Mouse (Mus musculus) 3T3-L1 (cell line): ENCODE measurements around the gene Dnajc14.
A peak's percentile ranks its signal among the peaks of the same experiment; 100 is the strongest.

Experiments
- DNase-seq: peaks from one replicate; pipeline ENCODE4 v3.0.0-alpha.2; 2015; ENCODE audit warnings: low read depth, low spot score

Gene Dnajc14

GRCm38 (mm10) chr10:128803771-128804270 is at the start of gene Dnajc14:
TSS of gene Dnajc14 (plus strand) at chr10:128804062.
- peak; percentile 89 for DNase-seq

DNA sequence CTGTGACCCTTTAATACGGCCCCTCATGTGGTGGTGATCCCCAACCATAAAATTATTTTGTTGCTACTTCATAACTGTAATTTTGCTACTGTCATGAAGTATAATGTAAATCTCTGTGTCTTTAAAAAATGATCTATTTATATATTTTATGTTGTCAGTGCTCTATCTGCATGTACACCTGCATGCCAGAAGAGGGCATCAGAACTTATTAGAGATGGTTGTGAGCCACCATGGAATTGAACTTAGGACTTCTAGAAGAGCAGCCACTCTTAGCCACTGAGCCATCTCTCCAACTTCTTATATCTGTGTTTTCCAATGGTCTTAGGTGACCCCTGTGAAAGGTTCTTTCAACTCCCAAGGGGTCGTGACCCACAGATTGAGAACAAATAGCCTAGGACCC is 31.0 kb upstream of the Dnajc14 start:
- peak; percentile 53 for DNase-seq

DNA sequence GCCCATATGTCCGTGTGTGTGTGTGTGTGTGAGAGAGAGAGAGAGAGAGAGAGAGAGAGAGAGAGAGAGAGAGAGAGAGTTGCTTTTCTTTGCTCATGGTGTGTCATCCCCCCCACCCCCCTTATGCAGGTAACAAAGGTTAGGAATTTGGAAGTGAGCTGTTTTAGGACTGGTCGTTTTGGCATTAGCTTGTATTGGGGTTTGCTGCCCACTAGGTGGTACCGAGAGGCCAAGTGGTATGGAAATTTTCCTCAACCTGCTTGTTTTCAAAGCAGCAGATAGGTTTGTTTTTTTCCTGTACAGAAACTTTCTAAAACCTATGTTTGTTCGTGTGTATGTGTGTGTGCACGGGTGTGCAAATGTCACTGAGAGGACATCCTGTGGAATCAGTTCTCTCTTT is 30.2 kb upstream of the Dnajc14 start:
- DNase-seq = peak; percentile 65

GRCm38 (mm10) chr10:128778441-128778840 is 25.4 kb upstream of the Dnajc14 start:
- no peak for DNase-seq

DNA sequence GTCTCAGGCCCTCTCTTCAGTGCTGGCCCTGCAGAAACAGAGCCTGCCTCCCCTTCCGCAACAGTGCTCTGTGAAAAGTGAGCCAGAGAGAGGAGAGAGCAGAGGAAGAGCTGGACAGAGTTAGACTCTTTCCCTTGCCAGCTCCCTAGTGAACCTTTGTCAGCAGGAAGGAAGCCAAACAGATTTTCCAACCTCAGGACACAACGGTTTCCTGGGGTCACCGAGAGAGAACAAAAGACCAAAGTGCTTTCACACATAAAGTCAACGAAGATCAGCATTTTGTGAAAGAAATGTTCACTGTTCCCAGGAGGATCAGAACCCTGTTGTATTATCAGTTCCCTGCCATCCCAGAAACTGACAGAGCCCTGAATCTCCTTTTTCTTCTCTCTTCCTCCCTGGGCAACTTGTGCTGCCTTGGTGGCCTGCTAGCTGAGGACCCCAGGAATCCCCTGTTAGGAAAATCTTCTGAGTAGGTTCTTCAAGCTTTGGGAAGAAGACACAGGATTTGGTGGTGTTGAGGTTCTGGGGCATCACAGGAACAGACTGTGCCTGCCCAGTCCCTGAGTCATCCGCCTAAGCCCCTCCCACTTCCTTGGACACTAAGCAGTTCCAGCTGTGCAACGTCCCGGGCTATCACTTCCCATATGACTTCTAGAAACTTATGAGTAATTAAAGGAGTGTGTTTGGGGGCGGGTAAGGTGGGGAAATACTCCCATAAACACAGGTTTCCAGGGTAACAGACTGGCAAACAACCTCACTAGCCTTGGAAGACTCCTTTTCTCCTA is 24.7 kb upstream of the Dnajc14 start:
- DNase-seq = peak; percentile 99

DNA sequence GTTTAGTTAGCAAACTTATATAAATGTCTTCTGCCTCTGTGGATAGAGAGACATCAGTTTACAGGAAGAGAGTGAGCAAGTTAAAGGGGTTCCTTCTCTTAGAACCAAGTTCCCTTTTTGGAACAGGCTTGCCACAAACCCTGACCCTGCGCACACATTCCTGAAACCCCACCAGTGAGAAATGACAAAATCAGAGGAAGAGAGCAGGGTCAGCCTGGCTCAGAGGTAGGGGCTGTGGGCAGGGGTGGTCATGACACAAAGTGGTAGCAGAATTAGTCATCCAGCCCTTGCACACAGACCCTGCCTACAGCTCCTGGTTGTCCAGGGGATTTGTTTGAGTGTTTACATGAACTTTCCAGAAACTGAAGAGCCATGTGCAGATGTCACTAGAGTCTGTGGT is 23.7 kb upstream of the Dnajc14 start:
- peak; percentile 42 for DNase-seq

- DNase-seq = peak; percentile 77
Observed at GRCm38 (mm10) chr10:128790398-128791124, 13.3 kb upstream of the Dnajc14 start, which contains the start of gene Mmp19. TSS of gene Mmp19 (plus strand) at chr10:128790910.

- peak; percentile 43 for DNase-seq
Observed at GRCm38 (mm10) chr10:128792041-128792440, 11.8 kb upstream of the Dnajc14 start.

- DNase-seq = no peak
Observed at GRCm38 (mm10) chr10:128793258-128793657, 10.6 kb upstream of the Dnajc14 start.

DNA sequence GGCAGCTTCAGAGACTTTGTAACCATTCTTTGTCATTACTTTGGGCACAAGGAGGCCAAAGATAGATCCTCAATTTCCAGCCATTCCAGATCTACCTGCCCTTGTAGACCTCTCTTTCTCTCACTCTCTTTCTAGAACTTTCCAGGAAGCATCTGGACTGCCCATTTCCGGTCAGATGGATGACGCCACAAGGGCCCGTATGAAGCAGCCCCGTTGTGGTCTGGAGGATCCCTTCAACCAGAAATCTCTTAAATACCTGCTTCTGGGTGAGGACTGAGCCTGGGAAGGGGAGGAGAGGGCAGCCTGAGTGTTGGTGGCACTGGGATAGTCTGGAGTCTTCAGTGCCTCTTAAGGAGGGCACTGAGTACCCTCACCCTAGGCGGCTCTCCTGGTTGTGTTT is 9.5 kb upstream of the Dnajc14 start:
- no peak for DNase-seq

DNA sequence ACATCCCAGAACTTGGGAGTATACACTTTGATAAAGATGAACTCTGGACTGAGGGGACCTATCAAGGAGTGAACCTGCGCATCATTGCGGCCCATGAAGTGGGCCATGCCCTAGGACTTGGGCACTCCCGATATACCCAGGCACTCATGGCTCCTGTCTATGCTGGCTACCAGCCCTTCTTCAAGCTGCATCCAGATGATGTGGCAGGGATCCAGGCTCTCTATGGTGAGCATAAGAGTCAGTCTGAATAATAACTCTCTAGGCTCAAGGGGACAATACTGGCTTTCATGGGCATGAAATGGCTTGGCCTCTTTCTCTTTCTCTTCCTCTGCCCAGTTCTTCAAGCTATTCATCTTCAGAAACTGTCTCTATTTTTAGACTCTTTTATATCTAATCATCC is 8.3 kb upstream of the Dnajc14 start:
- DNase-seq = no peak

DNA sequence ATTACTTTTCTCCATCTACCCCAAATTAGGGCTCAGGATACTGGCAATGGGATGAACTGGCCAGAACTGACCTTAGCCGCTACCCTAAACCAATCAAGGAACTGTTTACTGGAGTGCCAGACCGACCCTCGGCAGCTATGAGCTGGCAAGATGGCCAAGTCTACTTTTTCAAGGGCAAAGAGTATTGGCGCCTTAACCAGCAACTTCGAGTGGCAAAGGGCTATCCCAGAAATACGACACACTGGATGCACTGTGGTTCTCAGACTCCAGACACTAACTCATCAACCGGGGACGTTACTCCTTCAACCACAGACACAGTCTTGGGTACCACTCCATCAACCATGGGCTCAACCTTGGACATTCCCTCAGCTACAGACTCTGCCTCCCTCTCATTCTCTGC is 5.2 kb upstream of the Dnajc14 start:
- no peak for DNase-seq

DNA sequence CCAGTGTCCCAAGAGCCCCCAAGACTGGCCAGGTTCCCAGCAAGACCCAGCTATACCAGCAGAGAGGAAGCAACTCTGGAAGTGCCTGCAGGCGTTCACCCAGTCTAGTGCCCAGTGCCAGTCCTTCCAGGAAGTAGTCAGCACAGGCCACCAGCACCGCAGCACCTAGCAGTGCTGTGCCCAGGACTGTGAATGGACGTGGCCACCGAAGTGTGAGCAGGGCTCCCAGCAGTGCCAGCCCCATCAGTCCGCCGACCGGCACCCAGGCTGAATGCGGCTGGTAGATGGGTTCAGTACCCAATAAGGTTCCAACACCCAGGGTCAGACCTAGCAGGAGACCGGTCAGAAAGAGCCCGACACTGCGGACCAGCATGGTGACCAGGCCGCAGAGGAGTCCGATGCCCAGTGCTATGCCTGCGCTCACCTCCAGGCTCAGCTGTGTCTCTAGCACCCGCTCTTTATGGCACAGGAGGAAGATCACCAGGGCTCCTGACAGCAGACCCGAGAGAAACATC is 1.8 kb upstream of the Dnajc14 start:
- DNase-seq = no peak

GRCm38 (mm10) chr10:128802956-128803355 is 906 bp upstream of the Dnajc14 start:
- DNase-seq = no peak

- no peak for DNase-seq
Observed at GRCm38 (mm10) chr10:128803361-128803760, 501 bp upstream of the Dnajc14 start.

DNA sequence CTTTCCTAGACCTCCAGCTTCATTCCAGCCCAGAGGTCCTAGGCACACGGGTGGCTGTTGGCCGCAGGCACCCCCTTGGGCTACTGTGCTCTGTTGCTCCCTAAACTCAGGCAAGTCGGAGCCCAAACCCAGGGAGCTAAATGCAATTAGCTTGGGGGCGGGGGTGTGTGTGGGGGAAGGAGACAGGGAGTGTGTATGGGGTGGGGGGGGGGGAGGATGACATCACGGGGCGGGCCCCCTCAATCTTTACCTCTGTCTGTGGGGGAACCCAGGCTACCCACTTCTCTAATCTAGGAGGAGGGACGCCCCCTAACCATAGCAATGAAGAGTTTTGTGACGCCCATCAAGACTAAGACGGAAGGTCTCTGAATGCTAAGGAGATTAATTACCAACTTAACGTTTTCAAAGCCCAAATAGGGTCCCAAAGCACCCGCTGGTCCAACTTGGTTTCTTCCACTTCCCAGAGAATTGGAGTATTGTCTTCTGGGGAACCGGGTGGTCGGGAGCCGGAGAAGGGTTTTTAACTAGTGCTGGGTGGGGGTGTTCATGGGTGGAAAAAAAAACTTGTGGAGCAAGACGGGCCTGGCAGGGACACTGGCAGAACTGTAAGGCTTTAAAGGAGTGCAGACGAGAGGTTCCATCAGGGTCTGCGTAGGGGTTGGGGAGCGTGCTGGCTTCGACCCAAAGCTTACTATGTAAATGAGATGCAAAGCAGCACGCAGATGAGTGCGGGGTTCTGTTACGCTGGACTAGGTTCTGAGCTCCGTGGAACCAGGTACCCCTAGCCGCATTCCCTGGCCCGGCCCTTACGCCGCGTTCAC is 619 bp downstream of the Dnajc14 start, which contains the start of gene Tmem198b:
Tmem198b (minus strand) TSS at position 100 of the 821 bp plus-strand sequence.
- peak; percentile 72 for DNase-seq

DNA sequence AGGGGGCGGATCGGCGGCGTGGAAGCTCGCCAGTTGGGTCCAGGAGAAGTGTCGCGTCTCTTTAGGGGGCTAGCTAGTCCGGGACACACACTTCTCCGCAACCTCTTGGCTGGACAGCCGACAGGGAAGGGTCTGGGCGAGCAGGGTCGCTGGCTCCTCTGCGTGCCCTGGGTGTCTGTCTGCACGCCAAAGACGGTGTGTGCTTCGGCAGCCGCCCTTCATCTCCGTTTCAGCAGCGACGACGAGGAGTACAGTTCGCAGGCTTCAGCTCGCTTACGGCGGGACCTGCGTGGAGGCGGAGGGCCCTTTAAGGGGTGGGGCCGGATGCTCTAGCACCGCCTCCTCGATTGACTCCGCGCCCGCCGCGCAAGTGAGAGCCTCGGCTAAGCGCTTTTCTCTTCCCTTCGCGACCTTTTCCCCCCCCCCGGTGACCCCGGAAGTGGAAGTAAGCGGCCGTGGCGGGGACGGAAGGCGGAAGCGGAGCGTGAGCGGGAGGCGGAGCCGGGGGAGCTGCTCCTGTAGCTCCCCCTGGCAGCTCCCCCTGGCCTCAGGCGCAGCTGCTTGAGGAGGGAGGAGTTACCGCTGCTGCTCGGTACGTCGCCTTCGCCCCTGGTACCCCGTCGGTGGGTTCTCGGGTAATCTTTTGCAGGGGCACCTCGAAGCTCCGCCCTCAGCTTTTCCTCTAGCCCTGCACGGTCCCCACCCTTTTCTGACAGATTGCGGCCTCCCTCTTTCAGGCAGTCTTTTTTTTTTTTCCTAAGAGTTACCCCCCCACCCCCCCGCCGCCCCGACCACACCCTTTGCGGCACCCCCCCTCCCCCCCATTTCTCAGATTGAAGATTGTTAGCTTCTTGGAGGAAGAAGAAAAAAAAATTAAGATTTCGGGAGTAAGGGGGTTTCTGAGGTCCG is 1.5 kb downstream of the Dnajc14 start:
- DNase-seq = peak; percentile 96

- DNase-seq = no peak
Observed at GRCm38 (mm10) chr10:128806086-128806485, 2.2 kb downstream of the Dnajc14 start.

DNA sequence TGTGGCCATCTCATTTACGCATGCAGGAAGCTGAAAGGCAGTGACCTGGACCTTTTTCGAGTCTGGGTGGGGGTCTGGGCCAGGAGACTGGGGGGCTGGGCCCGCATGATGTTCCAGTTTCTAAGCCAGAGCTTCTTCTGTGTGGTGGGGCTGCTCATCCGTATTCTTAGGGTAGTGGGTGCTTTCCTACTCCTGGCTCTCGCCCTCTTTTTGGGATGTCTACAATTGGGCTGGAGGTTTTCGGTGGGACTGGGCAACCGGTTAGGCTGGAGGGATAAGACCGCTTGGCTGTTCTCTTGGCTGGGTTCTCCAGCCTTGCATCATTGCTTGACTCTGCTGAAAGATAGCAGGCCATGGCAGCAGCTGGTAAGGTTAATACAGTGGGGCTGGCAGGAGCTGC is 3.2 kb downstream of the Dnajc14 start:
- DNase-seq = no peak

DNA sequence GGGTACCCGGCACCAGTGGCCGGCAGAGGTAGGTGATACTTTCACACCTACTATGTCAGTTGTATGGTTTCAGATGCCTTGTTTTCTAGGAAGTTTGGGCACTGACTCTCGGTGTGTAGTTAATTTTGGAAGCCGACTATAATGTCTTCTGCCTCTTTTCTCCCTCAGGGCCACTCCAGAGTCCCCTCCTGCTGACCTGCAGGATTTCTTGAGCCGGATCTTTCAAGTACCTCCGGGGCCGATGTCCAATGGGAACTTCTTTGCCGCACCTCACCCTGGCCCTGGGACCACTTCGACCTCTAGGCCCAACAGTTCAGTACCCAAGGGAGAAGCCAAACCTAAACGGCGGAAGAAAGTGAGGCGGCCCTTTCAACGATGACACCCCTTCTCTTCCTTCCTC is 13.2 kb downstream of the Dnajc14 start, which contains the start of gene Sarnp:
Sarnp (plus strand) TSS at position 301 of the 400 bp plus-strand sequence.
- DNase-seq = no peak
